Mouse (Mus musculus): ENCODE data around the gene Slco2b1. TPM values are rescaled to one million over a fixed set of nuclear protein-coding genes. Genes with fewer than 3 reads are reported as not detected.
"Not testable (repeated sequence)": the region's sequence is repeated elsewhere in the genome, so short reads cannot be mapped to it uniquely, and the experiment has no call there.

The Slco2b1 gene
- total RNA-seq (2021) = 10 to 100 TPM; 10.4 to 13.7 TPM

DNA sequence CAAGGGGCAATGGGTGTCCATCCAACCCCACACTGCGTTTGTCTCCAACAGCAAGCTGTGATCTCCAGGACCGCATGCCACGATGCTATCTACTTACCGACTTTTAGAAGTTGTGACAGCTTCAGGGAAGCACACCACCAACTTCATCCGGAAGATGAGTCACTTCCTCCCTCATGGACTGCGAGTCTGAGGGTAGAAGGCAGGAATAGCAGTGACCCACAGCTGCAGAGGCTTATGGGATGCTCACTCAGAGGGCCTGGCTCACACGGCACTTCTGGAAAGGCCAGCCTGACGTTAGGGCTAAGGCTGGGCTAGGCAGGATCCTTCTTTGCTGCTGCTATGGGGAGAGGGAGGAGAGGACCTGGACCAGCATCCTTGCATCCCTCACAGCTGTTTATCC lies at the start of gene Slco2b1:
Gene Slco2b1 (minus strand): TSS at position 175 of the 400 bp plus-strand sequence.
- DNase-seq = no peak

DNA sequence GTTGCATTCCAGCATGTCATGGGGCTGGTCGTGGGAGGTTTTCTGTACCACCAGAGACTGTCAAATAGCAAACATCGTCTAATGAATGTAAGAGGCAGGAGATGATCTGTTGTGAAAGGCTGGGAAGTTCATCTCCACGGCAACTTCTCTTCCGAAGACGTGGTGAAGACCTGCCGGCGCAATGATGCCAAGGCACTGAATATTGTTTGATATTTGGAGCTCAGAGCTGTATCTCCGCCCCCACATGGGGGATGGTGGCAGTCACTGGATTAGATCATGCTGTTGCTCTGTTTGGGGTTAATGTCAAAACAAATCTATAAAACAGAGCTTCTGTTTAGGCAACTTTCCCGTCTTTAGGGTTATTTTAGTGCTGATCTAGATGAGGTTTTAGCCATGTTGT lies 28.1 kb upstream of the Slco2b1 start:
- DNase-seq = peak; percentile 21 to 27

DNA sequence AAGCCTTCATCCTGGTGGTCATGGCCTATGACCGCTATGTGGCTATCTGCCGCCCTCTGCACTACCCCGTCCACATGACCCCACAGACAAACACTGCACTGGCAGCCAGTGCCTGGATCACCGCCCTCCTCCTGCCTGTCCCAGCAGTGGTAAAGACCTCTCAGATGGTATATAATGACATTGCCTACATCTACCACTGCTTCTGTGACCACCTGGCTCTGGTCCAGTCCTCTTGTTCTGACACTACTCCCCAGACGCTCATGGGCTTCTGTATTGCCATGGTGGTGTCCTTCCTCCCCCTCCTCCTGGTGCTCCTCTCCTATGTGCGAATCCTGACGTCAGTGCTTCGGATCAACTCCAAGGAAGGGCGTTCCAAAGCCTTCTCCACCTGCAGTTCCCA lies 24.4 kb upstream of the Slco2b1 start:
- DNase-seq = not testable (repeated sequence)

- no peak for DNase-seq
Measured at GRCm38 (mm10) chr7:99734612-99735011, 23.5 kb upstream of the Slco2b1 start.

DNA sequence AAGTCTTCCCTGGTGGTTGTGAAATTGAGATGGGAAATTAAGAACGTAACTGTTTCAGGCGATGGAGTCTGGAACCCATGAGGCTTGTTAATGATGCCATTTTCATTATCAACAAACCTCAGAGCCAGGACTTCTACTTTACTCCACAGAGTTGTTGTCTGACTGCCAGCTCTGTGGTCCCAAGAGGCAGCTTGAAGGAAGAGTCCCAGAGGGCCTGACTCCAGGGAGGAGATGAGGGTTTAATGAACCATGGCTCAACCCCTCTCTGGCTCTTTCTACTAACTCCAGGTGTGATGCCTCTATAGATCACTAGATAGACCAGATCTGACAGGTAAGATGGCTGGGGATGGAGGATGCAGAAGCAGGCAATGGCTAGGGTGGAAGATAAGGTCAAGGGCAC lies 18.8 kb upstream of the Slco2b1 start, which contains the start of gene Olfr520:
Gene Olfr520 (plus strand): TSS at position 301 of the 400 bp plus-strand sequence.
- no peak for DNase-seq

GRCm38 (mm10) chr7:99716536-99716935 lies 5.4 kb upstream of the Slco2b1 start:
- DNase-seq = no peak

GRCm38 (mm10) chr7:99712431-99712830 lies 1.3 kb upstream of the Slco2b1 start:
- no peak for DNase-seq

DNA sequence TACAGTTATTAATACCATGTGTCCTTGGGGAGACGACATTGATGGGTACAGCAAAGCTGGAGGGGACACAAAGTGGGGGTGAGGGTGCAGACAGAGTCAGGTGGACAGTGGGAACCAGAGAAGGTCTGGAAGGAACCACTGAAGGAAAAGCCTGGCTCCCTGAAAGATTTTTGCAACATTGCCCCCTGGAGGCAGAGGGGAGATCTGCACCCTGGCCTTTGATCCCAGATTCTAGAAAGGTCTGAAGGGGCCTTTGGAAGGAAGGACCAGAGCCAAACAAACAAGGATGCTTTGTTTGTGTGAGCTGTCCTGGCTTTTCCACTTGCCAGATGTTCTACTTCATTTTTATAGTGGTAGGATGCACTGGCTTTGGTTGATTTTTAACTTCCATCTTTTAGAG lies 664 bp downstream of the Slco2b1 start:
- peak in 1 of 2 experiments; percentile 50 for DNase-seq

DNA sequence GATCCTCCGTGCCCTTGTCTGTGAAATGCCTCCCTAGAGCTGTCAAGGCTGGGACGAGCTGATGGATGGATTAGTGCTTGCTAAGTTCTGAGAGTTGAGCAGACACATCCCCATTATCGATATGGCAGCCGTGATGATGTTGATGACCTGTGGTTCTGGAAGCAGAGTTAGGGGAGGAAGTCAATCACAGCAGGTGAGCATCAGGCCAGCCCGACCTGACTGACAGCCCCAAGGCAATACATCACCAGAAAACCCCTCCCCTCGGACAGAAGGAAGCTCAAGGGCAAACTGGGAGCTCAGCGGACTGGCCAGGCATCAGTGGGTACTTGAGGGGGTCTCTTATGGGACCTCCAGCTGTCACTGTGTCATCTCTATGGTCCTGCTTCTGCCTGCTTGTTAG lies 1.1 kb downstream of the Slco2b1 start:
- DNase-seq = no peak

- DNase-seq = no peak
Measured at GRCm38 (mm10) chr7:99708750-99709149, 2.4 kb downstream of the Slco2b1 start.

DNA sequence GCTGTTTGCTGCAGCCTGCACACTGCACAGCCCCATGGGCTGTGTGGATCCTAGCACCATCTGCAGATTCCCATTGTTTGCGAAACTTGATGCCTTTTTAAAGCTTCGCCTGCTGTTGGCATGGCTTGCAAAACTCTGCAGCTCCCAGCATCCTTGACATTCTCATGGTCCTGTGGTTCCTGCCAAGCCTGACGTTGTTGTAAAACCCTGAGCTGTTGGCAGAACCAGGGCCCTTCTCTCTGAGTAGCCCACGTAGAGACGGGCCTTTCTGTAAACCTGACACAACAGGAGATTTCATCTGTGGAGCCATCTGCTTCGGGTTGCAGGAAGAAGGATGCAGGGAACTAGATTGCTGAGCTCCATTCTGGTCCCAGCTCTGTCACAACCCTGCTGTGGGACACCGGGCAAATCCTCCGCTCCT lies 2.8 kb downstream of the Slco2b1 start:
- DNase-seq = peak; percentile 67 to 76

DNA sequence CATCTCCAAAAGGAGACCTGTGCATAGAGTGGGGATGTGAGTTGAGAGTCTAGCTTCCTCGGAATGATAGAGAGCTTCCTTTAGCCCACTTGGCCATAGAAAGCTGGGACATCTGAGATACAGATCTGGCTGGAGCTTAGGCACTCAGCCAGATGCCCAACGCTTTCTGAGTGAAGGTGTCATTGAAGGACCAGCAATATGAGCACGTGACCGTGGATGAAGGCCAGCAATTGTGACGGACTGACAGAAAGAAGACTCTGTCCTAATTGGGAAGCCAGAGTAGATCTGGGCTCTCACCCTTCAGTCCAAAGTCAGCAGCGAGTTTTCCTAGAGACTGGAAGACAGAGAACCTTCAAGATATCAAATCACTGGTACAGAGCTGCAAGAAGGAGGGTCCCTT lies 3.5 kb downstream of the Slco2b1 start:
- DNase-seq = no peak

GRCm38 (mm10) chr7:99707038-99707595 lies 4.0 kb downstream of the Slco2b1 start:
- DNase-seq = no peak

- DNase-seq = no peak
Measured at GRCm38 (mm10) chr7:99706341-99707037, 4.7 kb downstream of the Slco2b1 start.

GRCm38 (mm10) chr7:99704736-99705519 lies 6.2 kb downstream of the Slco2b1 start:
- DNase-seq = no peak

DNA sequence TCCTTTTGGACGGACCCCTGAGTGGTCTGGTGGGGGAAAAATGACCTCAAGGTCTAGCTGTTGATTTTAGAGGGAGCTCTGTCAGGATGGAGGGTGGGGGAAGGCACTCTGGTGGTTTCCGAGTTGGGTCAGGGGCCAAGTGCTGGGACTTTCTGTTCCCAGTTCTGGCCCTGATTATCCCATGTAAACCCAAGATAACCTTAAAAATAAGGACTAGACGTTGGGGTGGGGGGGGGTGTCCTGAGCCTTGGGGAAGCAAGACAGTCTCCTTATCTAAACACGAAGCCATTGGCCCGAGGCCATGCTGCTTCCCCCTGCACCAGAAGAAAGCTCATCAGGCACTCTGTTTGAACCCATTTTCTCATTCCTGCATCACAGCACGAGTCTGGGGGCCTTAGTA lies 8.9 kb downstream of the Slco2b1 start:
- no peak for DNase-seq

GRCm38 (mm10) chr7:99700641-99701040 lies 10.5 kb downstream of the Slco2b1 start:
- DNase-seq = no peak

DNA sequence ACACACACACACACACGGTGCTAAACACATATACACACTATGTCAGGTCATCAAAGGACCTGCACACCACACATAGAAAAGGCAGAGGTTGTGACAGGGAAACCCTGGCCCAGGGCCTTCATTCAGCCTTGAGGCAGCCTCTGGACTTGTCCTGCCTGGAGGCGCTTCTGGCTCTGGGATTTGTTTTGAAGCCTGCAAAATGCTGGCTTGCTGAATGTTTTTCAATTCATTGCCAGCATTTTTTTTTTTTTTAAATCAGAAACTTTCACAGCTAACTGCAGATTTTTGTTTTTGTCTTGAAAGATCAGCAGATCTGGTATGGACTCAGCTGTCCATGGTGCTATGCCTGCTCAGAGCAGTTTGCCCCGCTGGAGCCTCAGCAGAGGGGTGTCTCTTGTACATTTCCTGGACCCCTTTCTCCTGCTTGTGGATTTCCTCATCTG lies 11.4 kb downstream of the Slco2b1 start:
- DNase-seq = no peak

- no peak for DNase-seq
Measured at GRCm38 (mm10) chr7:99699106-99699505, 12.0 kb downstream of the Slco2b1 start.

DNA sequence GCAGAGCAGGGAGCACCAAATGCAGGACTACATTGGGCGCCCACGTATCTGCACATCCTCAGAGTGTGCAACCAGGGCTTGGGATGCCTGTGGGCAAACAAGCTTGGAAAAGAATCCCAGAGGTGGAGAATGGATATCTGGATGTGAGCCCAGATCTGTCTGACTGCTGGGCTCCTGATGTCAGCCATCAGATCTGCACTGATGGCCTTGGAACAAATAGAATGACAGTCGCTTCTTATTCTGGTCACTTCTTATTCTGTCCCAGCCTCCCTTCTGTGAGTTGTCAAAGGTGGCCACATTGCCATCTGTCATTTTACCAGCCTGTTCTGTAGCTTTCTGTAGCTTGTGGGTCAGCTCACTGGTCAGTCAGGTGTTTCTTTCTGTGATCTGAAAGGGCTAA lies 12.6 kb downstream of the Slco2b1 start:
- no peak for DNase-seq

DNA sequence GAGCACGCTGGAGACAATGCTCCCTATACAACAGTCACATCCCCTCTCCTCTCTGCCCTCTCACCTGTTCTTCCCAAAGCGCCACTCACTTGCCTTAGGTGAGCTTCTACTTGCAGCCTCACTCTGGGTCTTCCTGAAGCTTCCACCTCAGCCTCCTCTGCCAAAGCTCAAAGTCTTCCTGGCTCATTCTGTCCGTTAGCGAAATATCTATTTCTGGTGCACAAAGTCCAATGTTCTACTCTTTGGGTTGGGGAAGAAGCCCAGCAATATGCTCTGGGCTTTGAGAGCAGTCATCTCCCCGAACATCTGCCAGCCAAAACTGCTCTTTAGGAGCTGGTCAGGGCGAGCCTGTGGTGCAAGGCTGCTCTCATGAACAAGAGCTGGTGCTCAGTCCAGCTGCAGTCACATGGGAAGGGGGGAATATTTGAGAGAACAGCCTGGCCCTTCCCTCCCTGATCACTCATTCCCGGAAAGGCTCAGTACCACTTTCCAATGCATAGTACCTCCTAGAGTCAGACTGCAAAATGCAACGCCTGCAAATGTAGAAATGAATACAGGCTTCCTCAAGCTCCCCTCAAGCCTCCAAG lies 15.6 kb downstream of the Slco2b1 start:
- DNase-seq = no peak

GRCm38 (mm10) chr7:99694424-99694823 lies 16.7 kb downstream of the Slco2b1 start:
- not testable (repeated sequence) for DNase-seq

- DNase-seq = no peak
Measured at GRCm38 (mm10) chr7:99693976-99694375, 17.2 kb downstream of the Slco2b1 start.

All from layer of hippocampus, postnatal 36 days (tissue).